Mouse (Mus musculus) cerebellum, adult (tissue): Measurements from ENCODE around the gene Agpat4.

ENCODE experiments used
- ATAC-seq: cut with Nextera tagmentation; 2 replicates; pipeline ENCODE4 v1.9.2; 2017; ENCODE audit warnings: mild to moderate bottlenecking, moderate library complexity, mixed read lengths; ENCODE audit not compliant: insufficient number of reproducible peaks, low FRiP score, low TSS enrichment

Agpat4 gene

GRCm38 (mm10) chr17:12159187-12160060 lies 40.9 kb downstream of the Agpat4 start:
- ATAC-seq, result no peak

GRCm38 (mm10) chr17:12160061-12160421 lies 41.5 kb downstream of the Agpat4 start:
- no peak for ATAC-seq

- no peak; the same call in 1 of the 2 replicates for ATAC-seq
Observed at GRCm38 (mm10) chr17:12160540-12160939, 42.0 kb downstream of the Agpat4 start.

- no peak for ATAC-seq
Observed at GRCm38 (mm10) chr17:12160984-12161764, 42.7 kb downstream of the Agpat4 start.

- ATAC-seq, result no peak
Observed at GRCm38 (mm10) chr17:12161877-12162276, 43.4 kb downstream of the Agpat4 start.

- ATAC-seq, result no peak
Observed at GRCm38 (mm10) chr17:12162824-12163223, 44.3 kb downstream of the Agpat4 start.

GRCm38 (mm10) chr17:12163403-12163802 lies 44.9 kb downstream of the Agpat4 start:
- no peak for ATAC-seq

- no peak for ATAC-seq
Observed at GRCm38 (mm10) chr17:12163903-12164302, 45.4 kb downstream of the Agpat4 start.

GRCm38 (mm10) chr17:12164507-12164906 lies 46.0 kb downstream of the Agpat4 start:
- ATAC-seq, result no peak

GRCm38 (mm10) chr17:12165009-12165695 lies 46.6 kb downstream of the Agpat4 start:
- ATAC-seq, result no peak

- ATAC-seq, result no peak
Observed at GRCm38 (mm10) chr17:12165701-12166100, 47.2 kb downstream of the Agpat4 start.

- no peak for ATAC-seq
Observed at GRCm38 (mm10) chr17:12168536-12168935, 50.0 kb downstream of the Agpat4 start.

- ATAC-seq, result no peak
Observed at GRCm38 (mm10) chr17:12169326-12169836, 50.9 kb downstream of the Agpat4 start.

- ATAC-seq, result no peak
Observed at GRCm38 (mm10) chr17:12170791-12171497, 52.4 kb downstream of the Agpat4 start.

GRCm38 (mm10) chr17:12171666-12172065 lies 53.2 kb downstream of the Agpat4 start:
- no peak for ATAC-seq

- ATAC-seq, result no peak
Observed at GRCm38 (mm10) chr17:12174221-12174620, 55.7 kb downstream of the Agpat4 start.

- no peak for ATAC-seq
Observed at GRCm38 (mm10) chr17:12174896-12175295, 56.4 kb downstream of the Agpat4 start.

GRCm38 (mm10) chr17:12175626-12176025 lies 57.1 kb downstream of the Agpat4 start:
- no peak for ATAC-seq

GRCm38 (mm10) chr17:12179339-12179738 lies 60.8 kb downstream of the Agpat4 start:
- ATAC-seq, result no peak

GRCm38 (mm10) chr17:12179766-12180165 lies 61.3 kb downstream of the Agpat4 start:
- no peak for ATAC-seq
